ENCODE assay signal across 8 mouse cellular contexts in genomic region chr7:138397485-138398181, GRCm38 (mm10). TPM values are rescaled to one million over a fixed set of nuclear protein-coding genes. Genes with fewer than 3 reads are reported as not detected.
DNase-seq lines count a peak whose midpoint lies in the region; ATAC-seq and TF ChIP-seq lines count a peak whose summit lies in the region.

TSS of gene Tcerg1l (minus strand) at chr7:138397730.

- 4% methylated on average over 69 of the region's 76 CpGs for WGBS in heart, embryonic 12.5 days
- under 1% methylated on average over 37 of the region's 76 CpGs for WGBS in hindbrain, postnatal 0 days
- 4% methylated on average over 26 of the region's 76 CpGs for whole genome bisulfite sequencing in liver, postnatal 0 days (ENCODE audit: insufficient replicate concordance)

- H3K9me3 ChIP-seq in heart, embryonic 12.5 days (replicated peaks), result no peaks in the 10 kb centered on the region
- H3K9me3 ChIP-seq in hindbrain, postnatal 0 days (ENCODE audit: low read length), result no peaks in the 10 kb centered on the region
- H3K9me3 ChIP-seq in liver, postnatal 0 days (ENCODE audit: low read length), result no peaks in the 10 kb centered on the region

- peaks cover 13% of the 10 kb centered on the region for H3K4me1 ChIP-seq in heart, embryonic 12.5 days (replicated peaks)
- H3K4me1 ChIP-seq in hindbrain, postnatal 0 days (ENCODE audit: insufficient read depth, low read length), result no peaks in the 10 kb centered on the region
- peaks cover 4% of the 10 kb centered on the region; the same call in 1 of the 2 replicates for H3K4me1 ChIP-seq in liver, postnatal 0 days (ENCODE audit: insufficient read depth)

- TF ChIP-seq CTCF in hindbrain, postnatal 0 days (IDR thresholded peaks at IDR 0.05; ENCODE audit: low read depth), result no peak
- no peak for TF ChIP-seq CTCF in liver, postnatal 0 days (IDR thresholded peaks at IDR 0.05; ENCODE audit: low read depth)

- 0 out of 2 replicates have a peak, but pooled peaks have one; percentile 48 for ATAC-seq in heart, embryonic 12.5 days (ENCODE audit: insufficient number of reproducible peaks, low FRiP score)
- peak; percentile 74 for ATAC-seq in hindbrain, postnatal 0 days
- no peak for ATAC-seq in liver, postnatal 0 days
- ATAC-seq in monocyte, adult 5-6 weeks (replicated peaks; ENCODE audit: insufficient number of reproducible peaks, low FRiP score, low TSS enrichment, poor library complexity, severe bottlenecking), result no peak

- no peak within 1 kb of the TSS for H3K27ac ChIP-seq in heart, embryonic 12.5 days (ENCODE audit: poor library complexity, severe bottlenecking)
- peak within 1 kb of the TSS; percentile 45 for H3K27ac ChIP-seq in hindbrain, postnatal 0 days
- H3K27ac ChIP-seq in liver, postnatal 0 days (ENCODE audit: low read depth), result no peak within 1 kb of the TSS

- peak within 1 kb of the TSS; percentile 24; the same call in 1 of the 2 replicates for H3K9ac ChIP-seq in heart, embryonic 12.5 days
- H3K9ac ChIP-seq in hindbrain, postnatal 0 days (replicated peaks; ENCODE audit: low read length), result peak within 1 kb of the TSS; percentile 59
- H3K9ac ChIP-seq in liver, postnatal 0 days (replicated peaks), result no peak within 1 kb of the TSS

- peaks cover 66% of the 10 kb centered on the region for H3K27me3 ChIP-seq in heart, embryonic 12.5 days (replicated peaks)
- H3K27me3 ChIP-seq in hindbrain, postnatal 0 days (ENCODE audit: insufficient read depth, low read length), result no peaks in the 10 kb centered on the region
- peaks cover 35% of the 10 kb centered on the region for H3K27me3 ChIP-seq in liver, postnatal 0 days (ENCODE audit: insufficient read depth, low read length)

- H3K4me2 ChIP-seq in heart, embryonic 12.5 days, result peak within 1 kb of the TSS; percentile 94
- peak within 1 kb of the TSS; percentile 84 for H3K4me2 ChIP-seq in hindbrain, postnatal 0 days (ENCODE audit: low read depth, low read length)
- H3K4me2 ChIP-seq in liver, postnatal 0 days (ENCODE audit: low read depth, low read length), result peak within 1 kb of the TSS; percentile 38

- DNase-seq in heart, postnatal 14 days, result no peak
- peak; percentile 45 for DNase-seq in ES-CJ7 (ENCODE audit: low read depth, low spot score)
- peak; percentile 65 for DNase-seq in embryo, embryonic 10.5 days (ENCODE audit: low spot score)
- DNase-seq in hindbrain, postnatal 0 days (ENCODE audit: low spot score), result peak; percentile 71
- peak; percentile 16 for DNase-seq in liver, postnatal 0 days
- peak; percentile 10 for DNase-seq in yolk sac, embryonic 10.5 days (ENCODE audit: low spot score)

- H3K36me3 ChIP-seq in heart, embryonic 12.5 days, result no peaks in the 10 kb centered on the region
- H3K36me3 ChIP-seq in hindbrain, postnatal 0 days (ENCODE audit: insufficient read depth, low read length), result no peaks in the 10 kb centered on the region
- H3K36me3 ChIP-seq in liver, postnatal 0 days (replicated peaks; ENCODE audit: insufficient read depth, low read length), result no peaks in the 10 kb centered on the region

- TF ChIP-seq EP300 in liver, postnatal 0 days (IDR thresholded peaks at IDR 0.05; ENCODE audit: low read depth), result no peak

- H3K4me3 ChIP-seq in heart, embryonic 12.5 days, result peak within 1 kb of the TSS; percentile 59
- peak within 1 kb of the TSS; percentile 62 for H3K4me3 ChIP-seq in hindbrain, postnatal 0 days (ENCODE audit: low read length)
- H3K4me3 ChIP-seq in liver, postnatal 0 days (ENCODE audit: low read depth, low read length), result peak within 1 kb of the TSS; percentile 13; the same call in 1 of the 2 replicates

- intact Hi-C loops in heart, postnatal 14 days (cut with DNase I), result no loop called here

RNA-seq across cellular contexts. Expression of gene Tcerg1l, which starts in this region (rescaled TPM):
- 0.42 and 0.50 TPM in 2 replicates for polyA plus RNA-seq in heart, embryonic 12.5 days (2016; fragmentation: Nextera tagmentation; extraction: Ambion mirVana)
- not detected for total RNA-seq in heart, postnatal 14 days (2021)
- total RNA-seq in hindbrain, postnatal 0 days (2014; rRNA removed), result 28.5 and 33.9 TPM in 2 replicates
- 22.7 and 25.4 TPM in 2 replicates for polyA plus RNA-seq in hindbrain, postnatal 0 days (2015; fragmentation: Nextera tagmentation; extraction: Ambion mirVana)
- polyA plus RNA-seq in liver, postnatal 0 days (2015; fragmentation: Nextera tagmentation; extraction: Ambion mirVana), result not detected in 2 replicates
- total RNA-seq in monocyte, adult 5-6 weeks (2017), result not detected in 3 replicates

Comparison
In these comparisons a context has a peak if more than half of its experiments do, and no peak if none do; other contexts are left out.
1. RNA of gene Tcerg1l (total RNA-seq): 28.5 to 33.9 TPM in hindbrain, postnatal 0 days; not detected in heart, postnatal 14 days and not detected in monocyte, adult 5-6 weeks; every median in the first group is over 10 times any median in the second.
2. RNA of gene Tcerg1l (polyA plus RNA-seq): 22.7 to 25.4 TPM in hindbrain, postnatal 0 days; 0.42 to 0.50 TPM in heart, embryonic 12.5 days and not detected in liver, postnatal 0 days; every median in the first group is over 10 times any median in the second.
3. Peak in ATAC-seq, H3K4me3 ChIP-seq, H3K9ac ChIP-seq and H3K4me2 ChIP-seq in heart, embryonic 12.5 days; RNA of the gene not detected or under 1 TPM.
4. Peak in DNase-seq, H3K4me3 ChIP-seq and H3K4me2 ChIP-seq in liver, postnatal 0 days; RNA of the gene not detected or under 1 TPM.
5. H3K4me2 ChIP-seq: peak in every context shown above with its lines; median percentile 94 in heart, embryonic 12.5 days; 84 in hindbrain, postnatal 0 days; 38 in liver, postnatal 0 days.
6. DNase-seq: peak in ES-CJ7 (single experiment), embryo, embryonic 10.5 days (single experiment), hindbrain, postnatal 0 days (single experiment) and yolk sac, embryonic 10.5 days (single experiment); none in heart, postnatal 14 days (0 of 2).
7. Peak in every context shown above with its lines, with median percentiles within 50 percentile points of each other: H3K4me3 ChIP-seq.